Mouse (Mus musculus) C2C12 (cell line): Measurements from ENCODE around the gene Mfsd6l.

Source experiments
- CTCF ChIP-seq: IDR thresholded peaks from one replicate; pipeline ENCODE4 v1.5.1; 2011; ENCODE audit not compliant: control insufficient read depth, insufficient read depth, insufficient read length
- MAX ChIP-seq: IDR thresholded peaks from one replicate; pipeline ENCODE4 v1.6.1; 2011; ENCODE audit warnings: mild to moderate bottlenecking, control low read depth
- MYOD1 ChIP-seq: IDR thresholded peaks from one replicate; pipeline ENCODE4 v1.6.1; 2011; ENCODE audit warnings: low read depth; ENCODE audit not compliant: control insufficient read depth, insufficient read length
- USF1 ChIP-seq: IDR thresholded peaks from one replicate; pipeline ENCODE4 v1.6.1; 2011; ENCODE audit warnings: low read depth, mild to moderate bottlenecking, control low read depth, moderate library complexity

DNA sequence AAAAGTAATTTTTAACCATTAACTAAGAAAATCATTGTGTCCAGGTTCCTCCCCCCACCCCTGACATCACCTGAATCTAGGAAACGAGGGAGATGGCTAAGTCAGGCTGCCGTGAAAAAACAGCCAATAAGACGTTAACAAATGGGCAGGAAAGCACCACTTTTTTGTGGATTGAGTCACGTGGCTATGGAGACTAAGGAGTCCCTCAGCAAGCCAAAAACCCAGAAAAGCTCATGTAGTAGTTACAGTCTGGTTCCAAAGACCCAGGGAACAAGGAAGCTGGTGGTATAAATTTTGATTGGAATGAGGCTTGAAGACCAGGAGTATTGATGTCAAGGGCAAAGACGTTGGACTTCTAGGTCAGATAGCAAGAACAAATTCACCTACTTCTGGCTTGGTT, 47.4 kb upstream of the Mfsd6l start:
- TF ChIP-seq MAX (no peak), CTCF (no peak), USF1 (no peak), MYOD1 (no peak)
